Mouse (Mus musculus) kidney, adult 8-10 months (tissue): ENCODE measurements around the gene Dok5.

Experiments used
- DNase-seq, 2 experiments: peaks; one replicate each; pipeline ENCODE4 v3.0.0; 2022

Dok5 gene

DNA sequence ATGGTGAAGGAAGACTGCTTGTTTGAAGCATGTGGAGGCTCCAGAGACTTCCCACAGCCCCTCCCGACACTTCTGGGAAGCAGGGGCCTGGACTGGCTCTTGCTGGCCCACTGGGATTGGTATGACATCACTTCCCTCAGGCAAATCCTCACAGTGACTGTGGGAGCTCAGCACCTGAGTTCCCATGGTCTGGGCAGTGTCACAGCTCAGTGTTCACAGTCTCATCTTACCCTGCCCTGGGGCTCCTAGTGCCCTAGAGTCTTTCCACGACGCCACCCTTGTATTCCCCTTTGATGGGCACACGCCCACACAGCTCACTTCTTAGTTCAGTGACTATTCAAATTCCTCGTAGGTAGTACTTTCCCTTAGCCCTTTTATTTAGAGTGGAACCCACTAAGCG is 71.4 kb downstream of the Dok5 start:
- DNase-seq = no peak

DNA sequence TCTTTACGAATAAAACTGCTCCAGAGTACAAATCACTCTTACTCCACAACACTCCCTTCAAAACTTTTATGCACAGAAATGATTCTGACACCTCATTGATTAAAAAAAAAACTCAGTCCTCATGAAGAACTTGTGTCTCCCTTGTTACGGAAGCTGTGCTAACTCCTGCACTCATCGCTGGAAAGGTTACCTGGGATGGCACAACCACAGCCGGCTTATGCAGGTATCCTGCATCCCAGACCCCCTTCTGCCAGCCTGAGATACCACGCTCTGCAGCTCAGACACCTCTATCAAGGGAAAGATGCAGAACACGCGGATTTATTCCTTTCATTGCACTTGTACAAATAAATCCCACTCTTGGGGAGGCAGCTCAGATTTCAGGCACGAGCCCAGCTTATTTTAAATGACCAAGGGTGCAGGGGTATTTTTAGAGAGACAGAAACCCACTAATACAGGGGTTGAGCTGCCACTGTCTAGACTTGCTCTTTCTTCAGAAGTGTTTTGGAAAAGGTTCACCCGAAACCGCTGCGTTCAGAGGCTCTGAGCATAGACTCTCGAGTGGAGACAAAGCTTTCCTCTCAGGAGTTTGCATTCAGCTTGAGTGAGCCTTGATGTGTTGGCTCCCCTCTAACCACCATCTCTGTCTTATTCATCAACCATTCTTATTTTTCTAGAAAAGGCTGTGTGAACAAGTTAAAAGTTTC is 76.1 kb downstream of the Dok5 start:
- DNase-seq = no peak

DNA sequence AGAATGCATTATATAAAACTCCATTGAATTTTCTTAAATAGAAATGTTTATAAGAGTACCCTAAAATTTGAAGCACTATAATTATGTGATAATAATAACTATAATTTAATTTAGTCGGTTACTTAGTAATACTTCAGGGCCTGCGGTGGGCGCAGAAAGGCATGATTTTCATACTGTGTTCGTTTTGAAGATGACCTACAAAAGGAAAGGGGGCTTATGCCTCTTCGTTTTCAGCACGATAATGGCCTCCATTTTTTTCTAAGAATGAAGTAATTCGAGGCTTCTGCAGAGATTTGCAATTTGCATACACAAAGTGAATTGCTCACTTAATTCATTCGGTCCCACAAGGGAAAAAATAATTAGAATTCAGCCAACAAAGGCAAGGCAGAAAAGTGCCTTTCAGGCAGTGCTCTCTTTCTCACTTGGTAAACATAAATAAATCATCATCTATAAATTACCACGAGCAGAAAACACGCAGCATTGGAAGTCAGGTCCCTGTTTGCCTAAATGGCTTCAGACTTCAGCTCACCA is 76.7 kb downstream of the Dok5 start:
- no peak for DNase-seq

DNA sequence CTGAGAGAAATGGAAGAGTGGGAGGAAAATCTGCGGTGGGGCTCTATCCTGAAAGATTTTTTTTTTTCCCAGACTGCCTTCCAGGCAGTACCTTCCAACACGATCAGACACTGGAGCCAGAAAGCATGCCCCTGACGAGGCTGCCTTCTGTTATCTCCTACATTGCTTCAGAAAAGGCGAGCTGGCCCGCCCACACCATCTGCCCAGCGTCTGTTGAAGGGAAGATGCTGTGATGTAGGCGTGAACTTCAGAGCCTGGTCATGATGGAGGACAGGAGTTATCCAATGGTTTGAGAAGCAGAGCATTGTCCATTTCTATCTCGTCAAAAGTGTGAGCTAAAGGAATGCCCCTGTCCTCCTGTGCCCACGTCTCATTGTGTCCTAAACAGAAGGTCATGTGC is 79.7 kb downstream of the Dok5 start:
- DNase-seq = no peak

DNA sequence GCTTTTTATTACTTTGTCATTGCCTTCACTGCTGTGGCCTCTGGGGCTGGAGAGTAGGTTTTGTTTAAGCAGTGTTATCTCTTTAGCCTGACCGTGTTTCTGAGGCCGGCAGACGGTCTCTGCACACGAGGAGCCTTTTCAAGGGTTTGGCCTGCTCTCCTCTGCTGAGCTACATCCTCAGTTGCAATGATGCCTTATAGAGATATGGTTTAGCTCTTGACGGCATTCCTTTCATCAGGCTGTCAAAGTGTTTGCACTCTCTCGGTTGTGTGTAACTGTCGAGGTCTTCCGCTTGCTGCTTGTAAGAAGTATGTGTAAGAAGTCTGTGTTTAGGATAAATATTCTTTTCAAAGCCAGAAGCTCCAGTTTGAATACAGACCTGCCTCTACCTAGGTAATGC is 84.7 kb downstream of the Dok5 start:
- no peak for DNase-seq

DNA sequence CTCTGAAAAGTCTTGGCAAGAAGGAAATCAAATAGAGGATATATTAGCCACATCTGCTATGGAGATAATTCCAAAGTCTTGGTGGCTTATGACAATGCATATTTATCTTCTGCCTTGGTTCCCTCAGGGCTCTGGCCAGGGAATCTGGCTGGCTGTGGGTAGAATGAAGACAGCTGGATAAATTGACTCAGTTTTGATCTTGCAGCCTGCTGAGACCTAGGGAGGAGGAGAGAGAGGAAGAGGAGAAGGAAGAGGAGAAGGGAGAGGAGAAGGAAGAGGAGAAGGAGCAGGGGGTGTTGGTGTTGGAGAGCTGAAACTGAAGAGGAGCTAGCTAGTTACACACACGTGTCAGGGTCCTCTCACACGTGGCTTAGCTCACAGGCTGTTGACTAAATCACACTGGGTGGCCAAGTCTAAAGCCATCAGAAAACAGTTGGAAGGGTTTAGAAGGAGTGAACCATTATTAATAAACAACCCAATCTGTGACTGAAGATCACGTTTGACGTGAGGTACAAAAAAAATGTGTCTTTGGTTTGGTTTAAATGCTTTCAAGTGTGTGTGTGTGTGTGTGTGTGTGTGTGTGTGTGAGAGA is 85.6 kb downstream of the Dok5 start:
- DNase-seq = no peak

DNA sequence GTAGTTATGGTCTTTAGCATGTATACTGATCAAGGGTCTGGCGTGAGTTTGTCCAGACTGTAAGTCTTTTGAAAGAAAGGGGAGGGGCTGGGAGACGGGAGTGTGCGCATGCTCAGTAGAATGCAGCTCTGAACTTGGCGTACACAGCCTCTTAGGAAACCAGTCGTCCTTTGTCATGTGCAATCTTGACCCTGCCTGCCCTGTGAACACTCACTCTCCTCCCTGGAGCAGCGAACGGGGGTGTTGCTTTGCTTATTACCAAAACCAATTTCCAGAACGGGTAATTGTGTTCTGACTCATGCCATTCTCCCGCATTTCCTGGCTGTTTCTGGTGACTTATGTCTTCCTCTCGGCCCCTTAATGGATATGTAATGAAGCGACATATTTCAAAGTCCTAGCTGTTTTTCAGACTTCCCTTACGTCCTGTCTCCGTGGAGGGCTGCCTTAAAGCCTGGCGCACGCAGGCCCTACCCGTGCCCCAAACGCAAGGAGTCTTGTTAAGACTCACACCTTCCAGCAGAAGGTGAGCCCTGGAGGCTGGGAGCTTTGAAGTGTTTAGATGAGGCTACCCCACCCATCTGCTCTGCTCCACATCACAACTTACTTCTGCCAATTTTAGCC is 95.3 kb downstream of the Dok5 start:
- DNase-seq = peak; percentile 42 to 54

- no peak for DNase-seq
Observed at GRCm38 (mm10) chr2:170828757-170829156, 97.2 kb downstream of the Dok5 start.

GRCm38 (mm10) chr2:170829191-170829611 is 97.6 kb downstream of the Dok5 start:
- peak; percentile 16 to 17 for DNase-seq

GRCm38 (mm10) chr2:170829988-170830387 is 98.4 kb downstream of the Dok5 start:
- DNase-seq = no peak

DNA sequence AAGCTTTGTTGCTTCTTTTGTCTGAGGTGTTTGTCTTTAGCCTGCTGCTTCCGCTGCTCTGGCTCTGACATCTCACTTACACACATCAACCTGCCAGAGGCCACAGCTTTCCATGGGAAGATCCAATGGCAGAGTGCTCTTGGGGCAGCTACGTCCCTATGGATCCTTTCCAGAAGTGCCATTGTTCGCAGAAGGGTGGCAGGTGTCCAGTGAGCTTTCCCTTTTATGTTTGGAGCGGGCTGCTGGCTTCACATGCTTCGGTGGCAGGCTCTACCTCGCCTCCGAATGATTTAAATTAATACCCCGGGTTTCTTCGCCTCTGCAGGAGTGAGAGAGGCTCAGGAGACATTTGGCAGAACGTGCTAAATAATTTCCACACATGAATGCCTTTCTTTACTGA is 105.3 kb downstream of the Dok5 start:
- no peak for DNase-seq

DNA sequence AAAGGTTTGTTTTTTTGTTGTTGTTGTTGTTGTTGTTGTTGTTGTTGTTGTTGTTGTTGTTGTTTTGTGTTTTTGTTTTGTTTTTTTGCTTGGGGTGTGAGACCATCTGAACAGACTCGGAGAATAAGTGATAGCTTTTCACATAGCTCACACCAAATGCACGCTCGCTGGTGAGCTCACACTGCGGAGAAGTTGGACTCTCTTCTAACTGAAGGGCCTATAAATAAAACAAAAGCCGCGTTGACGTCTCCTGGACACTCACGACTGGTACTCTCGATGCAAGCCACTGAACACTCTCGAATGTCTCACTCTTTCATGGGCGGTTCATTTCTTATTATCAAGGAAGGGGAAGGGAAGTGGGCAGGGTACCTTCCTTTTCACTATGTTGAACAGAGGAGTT is 105.8 kb downstream of the Dok5 start:
- DNase-seq = no peak

DNA sequence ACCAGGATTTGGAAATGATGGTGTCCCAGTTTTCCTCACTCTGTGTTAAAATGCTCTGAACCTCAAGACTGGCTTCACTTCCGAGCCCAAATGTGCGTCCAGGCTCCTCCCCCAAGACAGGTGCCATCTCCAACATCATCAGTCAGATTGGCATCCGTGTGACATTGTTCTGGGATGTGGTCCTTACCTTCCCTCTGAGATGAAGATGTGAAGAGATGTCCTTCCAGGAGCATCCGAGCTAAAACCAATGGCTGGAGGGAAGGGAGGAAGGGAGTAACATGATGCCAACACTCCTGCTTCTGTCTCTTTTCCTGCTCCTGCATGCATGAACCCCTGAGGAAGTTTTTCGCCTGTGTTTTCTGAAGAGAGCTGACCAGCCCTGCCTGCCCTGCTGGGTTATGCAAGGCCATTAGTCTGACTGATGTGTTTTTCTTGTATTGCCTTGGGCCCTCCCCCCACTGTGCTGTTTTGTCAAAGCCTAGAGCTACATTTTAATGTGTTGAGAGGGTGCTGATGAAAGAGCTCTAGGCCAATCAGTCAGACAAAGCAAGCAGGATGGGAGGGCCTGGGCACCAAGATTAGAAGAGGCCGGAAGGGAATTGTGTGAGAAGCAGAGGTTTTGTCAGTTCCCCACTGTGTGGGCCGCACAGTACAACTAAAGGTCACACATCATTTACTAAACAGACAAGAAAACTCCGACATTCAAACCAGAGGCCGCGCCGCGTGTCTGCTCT is 106.4 kb downstream of the Dok5 start:
- DNase-seq = peak; percentile 8 to 43

DNA sequence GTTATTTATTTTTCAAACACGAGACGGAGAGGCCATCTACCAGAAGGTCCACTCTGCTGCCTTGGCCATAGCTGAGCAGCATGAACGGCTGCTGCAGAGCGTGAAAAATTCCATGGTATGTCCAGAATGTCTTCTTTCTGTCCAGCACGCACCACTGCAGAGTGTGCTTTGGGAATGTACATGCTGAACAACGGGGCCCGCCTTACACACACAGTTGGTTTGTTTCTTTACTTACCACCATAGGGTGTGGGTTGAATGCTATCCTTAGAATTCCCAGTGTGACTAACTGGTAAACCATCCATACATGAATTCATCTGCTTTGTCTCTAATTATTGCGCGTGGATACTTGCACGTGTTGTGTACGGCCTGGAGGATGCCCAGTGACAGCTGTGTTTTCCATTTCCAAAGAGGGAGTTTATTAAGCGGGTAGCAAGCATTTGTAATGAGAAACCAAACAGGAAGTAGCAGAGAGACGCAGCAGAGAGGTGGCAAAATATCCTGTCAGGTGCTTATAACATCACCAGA is 109.9 kb downstream of the Dok5 start:
- no peak for DNase-seq

GRCm38 (mm10) chr2:170845511-170845910 is 113.9 kb downstream of the Dok5 start:
- DNase-seq = no peak

DNA sequence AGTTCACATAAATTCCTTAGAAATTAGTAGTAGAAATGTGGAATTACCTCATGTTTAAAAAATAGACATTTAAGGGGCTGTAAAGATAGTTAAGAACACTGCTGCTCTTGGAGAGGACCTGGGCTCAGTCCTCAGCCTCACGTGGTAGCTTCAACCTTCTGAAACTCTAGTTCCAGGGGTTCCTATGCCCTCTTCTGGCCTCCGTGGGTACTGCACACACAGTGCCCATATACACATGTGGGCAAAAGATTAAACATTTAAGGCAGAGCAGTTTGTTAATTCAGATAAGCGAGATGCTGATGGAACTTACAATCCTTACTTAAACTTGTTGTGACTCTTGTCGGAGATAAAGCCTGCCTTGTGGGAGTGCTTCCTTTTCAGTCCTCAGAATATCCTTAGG is 118.5 kb downstream of the Dok5 start:
- DNase-seq = no peak

DNA sequence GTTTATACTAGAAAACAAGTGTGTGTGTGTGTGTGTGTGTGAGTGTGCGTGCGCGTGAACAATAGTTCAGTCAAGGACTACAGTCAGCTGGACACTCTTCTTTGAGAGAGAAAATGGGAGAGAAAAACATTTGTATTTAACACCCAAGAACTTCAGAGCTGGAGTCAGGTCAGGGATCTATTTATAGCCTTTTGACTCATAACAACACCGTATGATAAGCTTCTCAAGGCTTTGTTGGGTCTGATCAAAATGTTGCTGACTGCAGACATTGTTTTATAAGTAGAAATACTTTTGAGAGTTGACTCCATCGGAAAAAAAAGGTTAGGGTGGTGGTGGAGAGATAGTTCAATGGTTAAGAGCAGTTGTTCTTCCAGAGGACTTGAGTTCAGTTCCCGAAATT is 120.7 kb downstream of the Dok5 start:
- DNase-seq = no peak

GRCm38 (mm10) chr2:170855210-170855609 is 123.6 kb downstream of the Dok5 start:
- no peak for DNase-seq

DNA sequence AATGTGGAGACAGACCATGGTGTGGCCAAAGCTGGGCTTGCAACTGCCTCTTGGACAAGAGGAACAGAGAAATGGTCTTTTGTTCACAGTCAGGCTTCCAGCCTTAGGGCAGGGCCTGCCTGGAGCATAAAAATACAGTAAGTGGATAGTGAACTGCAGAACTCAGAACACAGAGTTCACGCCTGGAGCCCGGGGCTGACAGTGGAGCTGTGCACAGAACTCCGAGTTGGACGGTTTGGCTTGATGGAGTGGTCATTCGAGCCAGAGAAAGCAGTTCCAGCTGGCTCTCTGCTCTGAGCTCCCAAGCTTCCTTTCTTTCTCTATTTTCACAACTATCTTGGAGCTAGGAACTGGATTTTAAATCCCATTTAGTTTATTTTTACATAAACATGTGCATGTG is 124.5 kb downstream of the Dok5 start:
- no peak for DNase-seq

- no peak for DNase-seq
Observed at GRCm38 (mm10) chr2:170857507-170857906, 125.9 kb downstream of the Dok5 start.

DNA sequence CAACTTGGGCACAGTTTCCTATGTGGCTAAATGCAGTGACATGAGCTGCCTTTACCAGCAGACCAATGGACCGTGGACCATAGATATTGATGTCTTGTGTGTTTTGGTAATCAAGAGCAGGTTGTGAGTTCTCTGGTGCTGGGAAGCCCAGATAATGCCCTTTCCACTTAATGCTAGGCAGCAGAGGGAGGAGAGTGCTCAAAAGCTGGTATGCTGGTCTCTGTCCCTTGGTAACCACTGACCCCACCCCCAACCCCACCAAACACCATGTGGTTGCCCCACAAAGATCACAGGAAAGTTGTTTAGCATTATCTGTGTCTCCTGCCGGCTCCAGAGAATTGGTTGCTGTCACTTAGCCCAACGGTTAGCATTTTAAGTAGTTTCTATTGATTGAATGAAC is 127.0 kb downstream of the Dok5 start:
- DNase-seq = no peak

GRCm38 (mm10) chr2:170860576-170860975 is 129.0 kb downstream of the Dok5 start:
- DNase-seq = no peak

DNA sequence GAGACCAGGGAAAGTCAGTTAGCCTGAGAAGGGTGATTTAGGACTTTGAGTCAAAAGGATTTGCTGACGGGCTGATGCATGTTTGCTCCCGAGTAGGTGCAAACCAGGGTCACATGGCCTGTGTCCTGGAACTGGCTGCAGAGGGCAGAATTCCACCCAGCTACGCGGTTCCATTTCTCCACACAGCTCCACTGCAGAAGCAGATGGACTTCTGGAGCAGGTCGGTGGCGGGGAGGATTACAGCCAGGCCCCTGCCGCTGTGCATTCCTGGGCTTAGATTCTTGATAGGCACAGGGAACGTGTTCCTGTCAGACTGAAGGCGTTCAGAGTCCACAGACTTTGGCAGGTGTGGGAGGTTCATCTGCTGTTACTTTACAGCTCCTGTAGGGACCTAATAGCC is 131.2 kb downstream of the Dok5 start:
- peak; percentile 19 to 27 for DNase-seq
